Mouse (Mus musculus): Measurements from ENCODE around the gene Sbk3.
A peak's percentile ranks its signal among the peaks of the same experiment; 100 is the strongest.
"Not testable (repeated sequence)": the region's sequence is repeated elsewhere in the genome, so short reads cannot be mapped to it uniquely, and the experiment has no call there.

Gene Sbk3

GRCm38 (mm10) chr7:4971068-4971467 is at the start of gene Sbk3:
TSS of gene Sbk3 (minus strand) at chr7:4971168.
- DNase-seq, result no peak

GRCm38 (mm10) chr7:5020685-5021084 is 49.7 kb upstream of the Sbk3 start:
- DNase-seq, result peak; percentile 39

GRCm38 (mm10) chr7:5020000-5020681 is 49.2 kb upstream of the Sbk3 start, which contains the start of the genes Zfp865 and Ccdc106:
TSS of gene Zfp865 (plus strand) at chr7:5020376.
TSS of gene Ccdc106 (plus strand) at chr7:5020553.
- peak; percentile 100 for DNase-seq

GRCm38 (mm10) chr7:5019576-5019975 is 48.6 kb upstream of the Sbk3 start:
- not testable (repeated sequence) for DNase-seq

- no peak for DNase-seq
Measured at GRCm38 (mm10) chr7:5017931-5018330, 47.0 kb upstream of the Sbk3 start.

- peak; percentile 56 for DNase-seq
Measured at GRCm38 (mm10) chr7:5017352-5017751, 46.4 kb upstream of the Sbk3 start.

GRCm38 (mm10) chr7:5016920-5017319 is 46.0 kb upstream of the Sbk3 start:
- no peak for DNase-seq

- no peak for DNase-seq
Measured at GRCm38 (mm10) chr7:5016057-5016456, 45.1 kb upstream of the Sbk3 start.

- peak; percentile 97 for DNase-seq
Measured at GRCm38 (mm10) chr7:5015118-5016001, 44.4 kb upstream of the Sbk3 start, which contains the start of gene Gm44973. TSS of gene Gm44973 (plus strand) at chr7:5015496.

- peak; percentile 98 for DNase-seq
Measured at GRCm38 (mm10) chr7:5014251-5015117, 43.5 kb upstream of the Sbk3 start, which contains the start of the genes Zfp524 and Fiz1. TSS of gene Zfp524 (plus strand) at chr7:5014415. TSS of gene Fiz1 (minus strand) at chr7:5014697.

GRCm38 (mm10) chr7:5012681-5013513 is 41.9 kb upstream of the Sbk3 start:
- no peak for DNase-seq

GRCm38 (mm10) chr7:5008229-5008628 is 37.3 kb upstream of the Sbk3 start:
- DNase-seq, result no peak

- not testable (repeated sequence) for DNase-seq
Measured at GRCm38 (mm10) chr7:5002876-5003275, 31.9 kb upstream of the Sbk3 start.

- peak; percentile 49 for DNase-seq
Measured at GRCm38 (mm10) chr7:4999876-5000275, 28.9 kb upstream of the Sbk3 start.

- no peak for DNase-seq
Measured at GRCm38 (mm10) chr7:4996934-4997333, 26.0 kb upstream of the Sbk3 start.

- DNase-seq, result peak; percentile 97
Measured at GRCm38 (mm10) chr7:4996003-4996895, 25.3 kb upstream of the Sbk3 start, which contains the start of gene Zfp579. TSS of gene Zfp579 (minus strand) at chr7:4996158.

- DNase-seq, result no peak
Measured at GRCm38 (mm10) chr7:4995268-4996002, 24.5 kb upstream of the Sbk3 start.

- DNase-seq, result no peak
Measured at GRCm38 (mm10) chr7:4993999-4994788, 23.2 kb upstream of the Sbk3 start.

Data from lung, postnatal 10 days (tissue).